Mouse (Mus musculus) cerebellum, adult 2 months (tissue): ENCODE results near the gene Ino80d.

Source experiments
- CTCF ChIP-seq: fragments of 200-500 bp; IDR thresholded peaks from 2 replicates; pipeline ENCODE4 v1.5.1; 2011; ENCODE audit warnings: low read depth, mild to moderate bottlenecking, control low read depth, low read length, moderate library complexity, borderline replicate concordance; ENCODE audit not compliant: insufficient read depth
- POLR2A ChIP-seq: fragments of 200-500 bp; IDR thresholded peaks from 2 replicates; pipeline ENCODE4 v1.6.1; 2011; ENCODE audit warnings: low read length, control low read depth, borderline replicate concordance; ENCODE audit not compliant: insufficient read depth

DNA sequence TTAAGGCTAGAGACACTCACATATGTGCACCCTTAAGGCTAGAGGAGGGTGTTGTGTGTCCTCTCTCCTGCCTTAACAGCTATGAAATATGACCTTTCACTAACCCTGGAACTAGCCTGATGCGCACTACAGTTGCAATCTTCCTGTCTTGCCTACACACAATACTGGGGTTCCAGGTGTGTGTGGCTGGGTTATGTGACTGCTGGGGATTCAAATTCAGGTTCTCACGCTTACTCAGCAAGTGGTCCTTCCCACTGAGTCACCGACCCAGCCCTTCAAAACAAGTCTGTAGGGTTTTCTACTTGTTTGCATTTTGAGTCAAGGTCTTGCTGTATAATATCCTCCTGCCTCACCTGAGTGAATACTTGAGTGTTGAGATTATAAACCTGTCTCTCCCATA, 20.1 kb upstream of the Ino80d start:
- TF ChIP-seq POLR2A (no peak), CTCF (no peak)
